Mouse (Mus musculus) limb, embryonic 15.5 days (tissue): ENCODE results near the gene Col25a1. TPM values are rescaled to one million over a fixed set of nuclear protein-coding genes. Genes with fewer than 3 reads are reported as not detected.

Experiments
- ATAC-seq: fragments of 200-750 bp; cut with Nextera tagmentation; 2 replicates; pipeline ENCODE4 v1.8.0; 2017; ENCODE audit warnings: low read depth, moderate TSS enrichment; ENCODE audit not compliant: insufficient number of reproducible peaks, low FRiP score, low TSS enrichment
- H3K27ac ChIP-seq: fragments of 300-500 bp; sonication (generic); 2 replicates; pipeline ENCODE4 v1.5.1; 2015; ENCODE audit warnings: moderate library complexity, mild to moderate bottlenecking, inconsistent platforms
- H3K27me3 ChIP-seq: fragments of 300-500 bp; sonication (generic); 2 replicates; pipeline ENCODE4 v1.6.1; 2015; ENCODE audit warnings: inconsistent platforms
- H3K36me3 ChIP-seq: fragments of 300-500 bp; sonication (generic); 2 replicates; pipeline ENCODE4 v1.6.1; 2015; ENCODE audit warnings: inconsistent platforms
- H3K4me1 ChIP-seq: fragments of 300-500 bp; sonication (generic); 2 replicates; pipeline ENCODE4 v1.6.1; 2015; ENCODE audit warnings: inconsistent platforms
- H3K4me2 ChIP-seq: fragments of 300-500 bp; sonication (generic); 2 replicates; pipeline ENCODE4 v1.6.1; 2015; ENCODE audit warnings: mild to moderate bottlenecking, inconsistent platforms
- H3K4me3 ChIP-seq: fragments of 300-500 bp; sonication (generic); 2 replicates; pipeline ENCODE4 v1.5.1; 2015; ENCODE audit warnings: mild to moderate bottlenecking, inconsistent platforms
- H3K9ac ChIP-seq: fragments of 300-500 bp; sonication (generic); 2 replicates; pipeline ENCODE4 v1.6.1; 2015; ENCODE audit warnings: inconsistent platforms
- H3K9me3 ChIP-seq: fragments of 300-500 bp; sonication (generic); 2 replicates; pipeline ENCODE4 v1.6.1; 2016; ENCODE audit warnings: inconsistent platforms
- WGBS: fragments of 180-500 bp; shearing (Covaris S2); methylation state at CpG from one replicate; pipeline ENCODE4 v1.1.7; 2015; 5-methylcytosine and 5-hydroxymethylcytosine counted together
- polyA plus RNA-seq: library from polyadenylated mRNA; unstranded; fragments of >200 nt; fragmentation: Nextera tagmentation; extraction: Ambion mirVana; gene quantifications from 2 replicates; pipeline ENCODE4 v1.2.1, GENCODE M21; 2015

Col25a1 gene
- polyA plus RNA-seq: 6.8 and 7.5 TPM in 2 replicates

DNA sequence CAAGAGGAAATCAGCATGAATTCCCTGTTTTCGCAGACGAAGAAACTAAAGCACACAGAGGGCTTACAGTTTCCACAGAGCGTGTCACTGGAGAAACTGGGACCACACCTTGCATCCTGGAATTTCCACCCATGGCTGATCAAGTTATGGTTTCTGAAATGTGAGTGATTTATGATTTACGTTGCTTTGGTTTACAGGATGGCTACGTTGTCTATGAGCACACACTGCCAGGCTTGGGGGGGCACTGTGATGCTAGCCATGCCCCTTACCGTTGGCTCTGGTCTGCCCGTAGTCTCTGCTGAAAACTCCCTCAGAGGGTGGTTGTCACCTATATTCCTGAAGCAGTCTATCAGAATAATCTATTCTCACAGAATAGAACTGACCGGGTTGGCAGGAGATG lies at the start of gene Col25a1:
Gene Col25a1 (plus strand): TSS at position 301 of the 400 bp plus-strand sequence.
- Histone ChIP-seq H3K9ac (no peak within 1 kb of the TSS), H3K36me3 (no peaks in the 10 kb centered on the region), H3K4me3 (no peak within 1 kb of the TSS), H3K27me3 (no peaks in the 10 kb centered on the region), H3K4me2 (no peak within 1 kb of the TSS), H3K9me3 (no peaks in the 10 kb centered on the region), H3K27ac (no peak within 1 kb of the TSS), H3K4me1 (peaks cover 9% of the 10 kb centered on the region)
- ATAC-seq: no peak
- WGBS: 69% methylated on average over 8 of the region's 8 CpGs

DNA sequence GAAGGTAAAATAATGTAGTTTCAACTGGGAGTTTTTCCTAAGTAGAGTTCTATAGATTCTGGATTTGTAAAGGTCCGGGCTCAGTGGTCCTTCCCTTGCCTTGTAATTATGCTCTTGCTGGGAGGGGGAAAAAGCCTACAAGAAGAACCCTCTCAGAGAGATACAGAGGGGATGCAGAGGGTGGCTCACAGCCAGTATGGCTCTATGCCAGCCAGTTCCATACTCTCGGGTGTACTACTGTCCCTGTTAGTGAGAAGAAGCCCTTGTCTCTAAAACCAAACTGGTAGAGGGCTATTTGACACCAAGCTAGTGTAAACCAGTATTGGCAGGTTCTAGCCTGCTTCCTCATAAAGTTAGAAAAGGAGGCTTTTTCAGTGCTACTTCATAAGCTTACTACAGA lies 48.0 kb upstream of the Col25a1 start:
- H3K4me3 ChIP-seq: no peak overlapping the region
- 0 out of 2 replicates have a peak, but pooled peaks cover 5% of the 10 kb centered on the region for H3K27me3 ChIP-seq
- no peak for ATAC-seq
- no peaks in the 10 kb centered on the region for H3K9me3 ChIP-seq
- 57% methylated on average over 2 of the region's 2 CpGs for WGBS
- no peak overlapping the region for H3K27ac ChIP-seq
- H3K4me1 ChIP-seq: peaks cover 18% of the 10 kb centered on the region
- H3K9ac ChIP-seq: no peak overlapping the region
- H3K4me2 ChIP-seq: no peak overlapping the region
- no peaks in the 10 kb centered on the region for H3K36me3 ChIP-seq

DNA sequence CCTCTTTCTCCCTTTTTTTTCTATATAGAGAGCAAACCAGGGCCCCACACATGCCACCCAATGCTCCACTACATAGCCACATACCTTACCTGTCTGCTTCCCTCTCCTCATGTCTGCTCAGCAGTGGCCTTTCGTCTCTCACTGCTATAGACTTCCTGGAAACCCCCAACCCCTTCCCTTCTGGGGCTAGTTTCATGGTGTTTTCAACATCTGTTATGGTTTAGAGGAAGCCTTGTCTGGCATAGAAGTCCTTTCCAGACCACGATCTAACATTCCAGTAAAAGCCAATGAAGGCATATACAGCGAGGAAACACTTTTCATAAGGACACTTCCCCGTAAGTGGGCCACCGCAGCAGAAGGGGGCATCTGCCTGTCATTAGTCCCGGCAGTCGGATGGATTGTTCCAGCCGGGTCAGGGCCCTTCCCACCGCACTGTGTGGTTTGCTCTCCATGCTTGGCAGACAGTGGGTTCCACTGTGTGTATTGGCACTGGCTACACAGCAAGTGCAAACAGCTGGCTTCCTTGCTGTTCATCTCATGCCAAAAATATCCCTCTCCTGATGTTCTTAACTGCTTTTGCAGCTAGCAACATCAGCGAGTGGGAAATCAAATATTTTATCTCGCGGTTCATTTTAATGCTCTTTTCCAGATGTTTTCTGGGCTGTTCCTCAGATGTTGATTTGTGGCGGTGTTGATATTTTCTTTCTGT lies 44.8 kb upstream of the Col25a1 start:
- ATAC-seq: peak; percentile 90
- WGBS: 17% methylated on average over 13 of the region's 13 CpGs
- no peak overlapping the region for H3K9ac ChIP-seq
- H3K9me3 ChIP-seq: no peaks in the 10 kb centered on the region
- no peaks in the 10 kb centered on the region for H3K36me3 ChIP-seq
- 0 out of 2 replicates have a peak, but pooled peaks cover 4% of the 10 kb centered on the region for H3K27me3 ChIP-seq
- peak overlapping the region; percentile 19; the same call in 1 of the 2 replicates for H3K4me3 ChIP-seq
- peak overlapping the region; percentile 82 for H3K27ac ChIP-seq
- peak overlapping the region; percentile 37 for H3K4me2 ChIP-seq
- peaks cover 18% of the 10 kb centered on the region for H3K4me1 ChIP-seq

DNA sequence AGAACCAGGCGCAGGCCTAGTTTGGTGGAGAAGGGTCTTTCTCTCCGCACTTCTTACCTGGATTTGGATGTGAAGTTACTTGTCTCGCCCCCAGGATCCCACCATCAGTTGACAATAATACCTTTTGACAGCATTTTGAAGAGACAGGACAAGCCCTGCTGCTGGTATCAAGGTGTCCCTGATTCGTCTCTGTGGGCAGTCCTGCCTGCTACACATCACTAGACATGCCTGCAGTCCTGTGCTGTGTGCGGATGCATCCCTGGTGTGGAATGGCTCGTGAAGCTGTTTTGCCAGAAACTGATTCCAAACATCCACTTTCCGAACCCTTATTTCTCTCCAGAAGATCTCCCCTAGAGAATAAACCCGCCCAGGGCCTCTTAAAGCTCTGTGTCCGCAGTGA lies 43.8 kb upstream of the Col25a1 start:
- 69% methylated on average over 9 of the region's 9 CpGs for WGBS
- 0 out of 2 replicates have a peak overlapping the region, but pooled peaks have one; percentile 37 for H3K4me2 ChIP-seq
- no peak overlapping the region for H3K9ac ChIP-seq
- peaks cover 18% of the 10 kb centered on the region for H3K4me1 ChIP-seq
- H3K27me3 ChIP-seq: no peaks in the 10 kb centered on the region
- H3K27ac ChIP-seq: no peak overlapping the region
- H3K4me3 ChIP-seq: no peak overlapping the region
- no peaks in the 10 kb centered on the region for H3K36me3 ChIP-seq
- H3K9me3 ChIP-seq: no peaks in the 10 kb centered on the region
- no peak for ATAC-seq

DNA sequence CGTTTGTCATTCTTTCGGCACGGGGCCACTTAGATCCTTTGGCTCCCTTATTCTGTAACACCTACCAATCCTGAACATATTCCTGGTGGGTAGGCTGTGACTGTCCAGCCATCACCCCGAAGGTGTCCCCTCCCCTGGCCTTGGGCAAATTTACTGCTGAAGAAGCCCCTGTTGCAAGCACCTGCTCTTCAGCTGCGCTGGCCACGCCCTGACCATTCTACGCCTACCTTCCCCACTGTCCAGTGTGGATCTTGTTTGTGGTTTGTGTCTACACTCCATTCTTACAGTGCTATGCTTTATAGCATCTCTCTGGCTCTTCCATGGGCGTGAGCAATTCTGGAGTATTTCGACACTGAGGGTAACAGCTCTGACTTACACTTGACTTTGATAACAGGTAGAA lies 42.6 kb upstream of the Col25a1 start:
- ATAC-seq: no peak

DNA sequence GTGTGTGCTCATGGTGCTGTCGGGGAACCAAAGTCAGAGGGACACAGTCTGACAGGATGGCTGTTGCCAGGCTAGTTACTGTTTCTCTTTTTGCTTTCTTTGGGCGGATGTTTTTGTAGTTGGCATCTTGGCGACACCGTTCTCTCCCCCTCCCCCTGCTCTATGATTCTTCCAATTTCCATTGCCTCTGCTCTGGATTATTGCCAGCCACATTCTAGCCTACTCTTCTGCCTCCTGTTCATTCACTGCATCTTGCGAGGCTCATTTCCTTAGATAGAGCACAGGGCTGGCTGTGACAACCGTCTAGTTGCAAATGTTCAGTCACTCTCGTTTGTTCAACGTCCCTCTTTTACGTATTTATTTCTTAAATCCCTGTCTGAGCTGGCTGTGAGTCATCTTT lies 40.8 kb upstream of the Col25a1 start:
- Histone ChIP-seq H3K4me3 (no peak overlapping the region), H3K9me3 (no peaks in the 10 kb centered on the region), H3K4me1 (peaks cover 20% of the 10 kb centered on the region), H3K27ac (no peak overlapping the region), H3K27me3 (no peaks in the 10 kb centered on the region), H3K36me3 (no peaks in the 10 kb centered on the region), H3K4me2 (no peak overlapping the region), H3K9ac (no peak overlapping the region)
- no peak for ATAC-seq
- WGBS: 77% methylated on average over 9 of the region's 9 CpGs

More for the DNA sequence above, 42.6 kb upstream of the Col25a1 start:
- Histone ChIP-seq H3K27me3 (no peaks in the 10 kb centered on the region), H3K4me2 (no peak overlapping the region), H3K27ac (no peak overlapping the region), H3K4me3 (no peak overlapping the region), H3K36me3 (no peaks in the 10 kb centered on the region), H3K9me3 (no peaks in the 10 kb centered on the region), H3K9ac (no peak overlapping the region), H3K4me1 (peaks cover 18% of the 10 kb centered on the region)
- WGBS: 93% methylated on average over 9 of the region's 9 CpGs

DNA sequence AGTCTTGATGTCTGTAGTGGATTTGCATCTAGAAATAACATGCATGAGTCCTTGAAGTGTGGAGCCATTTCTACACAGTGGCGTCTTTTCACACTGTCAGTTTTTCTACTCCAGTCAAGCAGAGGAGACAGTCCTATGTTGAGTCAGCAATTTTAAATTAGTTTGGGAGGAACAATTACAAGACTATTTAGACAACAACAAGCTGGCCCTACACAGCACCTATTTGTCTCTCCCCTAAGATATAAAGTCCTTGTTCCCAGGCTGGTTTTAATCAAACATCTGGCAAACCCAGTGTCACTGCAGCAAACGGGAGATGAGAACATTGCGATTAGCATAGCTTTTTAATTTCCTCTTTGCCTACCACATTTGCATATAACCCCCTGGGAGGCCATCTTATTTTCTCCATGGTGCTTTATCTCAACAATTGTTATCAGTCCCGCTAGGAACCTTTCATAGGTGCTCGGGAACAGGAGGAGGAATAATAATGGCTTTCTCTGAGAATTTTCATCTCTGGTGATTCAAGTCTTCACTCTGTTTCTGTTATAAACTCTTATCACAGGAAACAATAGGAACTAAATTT lies 37.1 kb upstream of the Col25a1 start:
- Histone ChIP-seq H3K9ac (no peak overlapping the region), H3K27me3 (no peaks in the 10 kb centered on the region), H3K9me3 (no peaks in the 10 kb centered on the region), H3K4me2 (no peak overlapping the region), H3K4me1 (peaks cover 3% of the 10 kb centered on the region; the same call in 1 of the 2 replicates), H3K4me3 (no peak overlapping the region), H3K36me3 (no peaks in the 10 kb centered on the region), H3K27ac (no peak overlapping the region)
- 76% methylated on average over 5 of the region's 5 CpGs for WGBS
- ATAC-seq: no peak

DNA sequence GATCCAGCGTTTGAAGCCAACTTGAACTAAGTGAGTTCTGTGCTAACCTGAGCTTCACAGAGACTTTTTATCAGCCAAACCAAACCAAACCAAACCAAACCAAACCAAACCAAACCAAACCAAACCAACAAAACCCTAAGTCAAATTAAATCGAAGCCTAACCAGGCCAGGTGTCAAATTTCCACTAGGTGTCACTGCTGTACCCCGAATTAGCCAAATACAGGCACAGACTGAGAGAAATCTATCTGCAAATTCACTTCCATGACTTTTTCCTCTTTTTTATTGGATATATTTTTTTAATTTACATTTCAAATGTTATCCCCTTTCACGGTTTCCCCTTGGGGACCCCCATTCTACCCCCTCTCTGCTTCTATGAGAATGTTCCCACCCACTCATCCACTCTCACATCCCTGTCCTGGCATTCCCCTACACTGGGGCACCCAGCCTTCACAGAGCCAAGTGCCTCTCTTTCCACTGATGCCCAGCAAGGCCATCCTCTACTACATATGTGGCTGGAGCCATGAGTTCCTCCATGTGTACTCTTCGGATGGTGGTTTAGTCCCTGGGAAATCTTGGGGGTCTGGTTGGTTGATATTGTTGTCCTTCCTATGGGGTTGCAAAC lies 36.0 kb upstream of the Col25a1 start:
- ATAC-seq: no peak
- Histone ChIP-seq H3K4me2 (no peak overlapping the region), H3K4me1 (peaks cover 3% of the 10 kb centered on the region; the same call in 1 of the 2 replicates), H3K27me3 (no peaks in the 10 kb centered on the region), H3K4me3 (no peak overlapping the region), H3K27ac (no peak overlapping the region), H3K9me3 (no peaks in the 10 kb centered on the region), H3K9ac (no peak overlapping the region), H3K36me3 (no peaks in the 10 kb centered on the region)
- 41% methylated on average over 5 of the region's 5 CpGs for WGBS

DNA sequence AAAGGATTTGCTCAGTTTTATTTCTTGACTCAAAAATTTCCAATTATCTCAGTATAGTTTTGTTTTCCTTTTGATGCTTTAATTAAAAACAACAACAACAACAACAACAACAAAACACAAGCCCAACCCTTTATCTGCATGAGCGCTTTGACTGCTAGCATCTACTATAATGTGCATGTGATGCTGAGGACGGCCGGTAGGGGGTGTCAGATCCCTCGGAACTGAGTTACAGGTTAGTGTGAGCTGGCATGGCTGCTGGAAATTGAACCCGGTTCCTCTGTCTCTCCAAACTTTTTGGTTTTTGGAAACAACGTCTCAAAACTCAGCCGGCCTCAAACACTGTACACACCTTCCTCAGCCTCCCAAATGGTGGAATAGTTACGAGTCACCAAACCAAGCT lies 27.8 kb upstream of the Col25a1 start:
- Histone ChIP-seq H3K9ac (no peak overlapping the region), H3K4me3 (no peak overlapping the region), H3K27ac (no peak overlapping the region), H3K36me3 (no peaks in the 10 kb centered on the region), H3K27me3 (no peaks in the 10 kb centered on the region), H3K4me1 (peaks cover 14% of the 10 kb centered on the region; the same call in 1 of the 2 replicates), H3K9me3 (no peaks in the 10 kb centered on the region), H3K4me2 (no peak overlapping the region)
- ATAC-seq: no peak
- 62% methylated on average over 8 of the region's 8 CpGs for WGBS

DNA sequence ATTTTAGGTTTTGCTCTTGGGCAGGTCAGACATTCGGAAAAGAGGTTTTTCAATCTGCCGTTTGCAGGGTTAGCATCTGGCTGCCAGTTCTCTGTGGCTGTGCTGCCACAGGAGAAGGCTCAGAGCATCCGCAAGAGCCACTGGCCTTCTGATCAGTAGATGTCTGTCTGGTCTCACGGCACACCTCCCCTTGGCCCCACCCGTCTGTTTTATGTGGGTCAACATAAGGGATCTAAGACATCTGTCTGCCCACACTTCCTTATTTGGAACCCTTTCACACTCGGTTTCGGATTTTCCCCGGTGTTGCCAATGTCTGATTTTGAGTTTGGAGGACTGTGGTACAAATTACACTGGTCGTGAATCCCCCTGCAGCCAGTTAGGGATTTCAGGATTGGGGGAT lies 26.8 kb upstream of the Col25a1 start:
- Histone ChIP-seq H3K9me3 (no peaks in the 10 kb centered on the region), H3K36me3 (no peaks in the 10 kb centered on the region), H3K27ac (no peak overlapping the region; the same call in 1 of the 2 replicates), H3K4me2 (peak overlapping the region; percentile 33), H3K4me3 (peak overlapping the region; percentile 9; the same call in 1 of the 2 replicates), H3K9ac (no peak overlapping the region), H3K27me3 (no peaks in the 10 kb centered on the region), H3K4me1 (peaks cover 14% of the 10 kb centered on the region; the same call in 1 of the 2 replicates)
- no peak for ATAC-seq
- 26% methylated on average over 9 of the region's 9 CpGs for WGBS

DNA sequence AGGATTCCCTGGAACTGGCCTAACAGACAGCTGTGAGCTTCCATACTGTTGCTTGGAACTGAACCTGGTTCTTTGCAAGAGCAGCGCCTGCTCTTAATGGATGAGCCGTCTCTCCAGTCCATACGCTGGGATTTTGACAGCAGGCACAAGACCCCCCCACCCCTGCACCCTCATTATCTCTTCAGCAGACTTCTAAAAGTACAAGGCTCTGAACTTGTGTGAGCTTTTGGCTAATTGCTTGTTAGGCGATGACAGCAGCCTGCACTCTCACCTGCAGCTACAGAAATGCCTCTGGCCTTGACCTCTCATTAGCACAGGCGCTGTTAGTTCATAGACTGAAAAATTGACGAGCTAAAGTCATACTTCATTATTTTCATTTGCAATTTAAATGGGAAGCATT lies 14.4 kb upstream of the Col25a1 start:
- Histone ChIP-seq H3K4me3 (no peak overlapping the region), H3K36me3 (no peaks in the 10 kb centered on the region), H3K27ac (no peak overlapping the region), H3K4me2 (no peak overlapping the region), H3K4me1 (no peaks in the 10 kb centered on the region), H3K9me3 (no peaks in the 10 kb centered on the region), H3K9ac (no peak overlapping the region), H3K27me3 (no peaks in the 10 kb centered on the region)
- ATAC-seq: no peak
- 43% methylated on average over 6 of the region's 6 CpGs for whole genome bisulfite sequencing

DNA sequence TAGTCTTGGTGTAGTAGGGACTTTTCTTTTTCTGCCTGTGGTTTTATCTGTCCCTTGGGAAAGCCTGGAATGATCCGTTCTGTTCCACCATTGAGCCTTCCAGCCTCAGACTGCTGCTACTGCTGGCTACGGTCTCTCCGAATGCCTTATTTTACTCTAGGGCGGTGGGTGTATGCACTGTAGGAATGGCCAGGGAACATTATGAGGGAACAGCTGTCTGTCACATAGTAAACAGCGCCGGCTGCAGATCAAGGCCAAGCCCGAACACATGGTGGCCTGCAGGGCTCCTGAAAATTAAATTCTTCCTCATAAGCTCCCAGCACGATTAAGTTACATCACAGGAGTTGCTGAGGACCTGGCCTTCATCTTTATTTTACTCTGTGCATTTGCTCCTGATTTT lies 3.5 kb upstream of the Col25a1 start:
- H3K36me3 ChIP-seq: no peaks in the 10 kb centered on the region
- peaks cover 9% of the 10 kb centered on the region for H3K4me1 ChIP-seq
- no peak overlapping the region for H3K4me2 ChIP-seq
- no peak for ATAC-seq
- 23% methylated on average over 8 of the region's 8 CpGs for WGBS
- no peaks in the 10 kb centered on the region for H3K9me3 ChIP-seq
- no peak overlapping the region for H3K9ac ChIP-seq
- no peaks in the 10 kb centered on the region for H3K27me3 ChIP-seq
- H3K27ac ChIP-seq: no peak overlapping the region
- no peak overlapping the region for H3K4me3 ChIP-seq
